Mouse (Mus musculus) midbrain, embryonic 10.5 days (tissue): ENCODE data around the gene Kiss1r. TPM values are rescaled to one million over a fixed set of nuclear protein-coding genes. Genes with fewer than 3 reads are reported as not detected.
"Not testable (repeated sequence)": the region's sequence is repeated elsewhere in the genome, so short reads cannot be mapped to it uniquely, and the experiment has no call there.

ENCODE experiments used
- DNase-seq: peaks from one replicate; pipeline ENCODE4 v3.0.0-alpha.2; 2017; ENCODE audit warnings: low spot score
- H3K27ac ChIP-seq: fragments of 300-500 bp; sonication (generic); replicated peaks from 2 replicates; pipeline ENCODE4 v1.5.1; 2016; ENCODE audit warnings: mild to moderate bottlenecking
- H3K27me3 ChIP-seq: fragments of 300-500 bp; sonication (generic); 2 replicates; pipeline ENCODE4 v1.6.1; 2016; ENCODE audit warnings: low read depth, mild to moderate bottlenecking; ENCODE audit not compliant: poor library complexity, severe bottlenecking
- H3K36me3 ChIP-seq: fragments of 300-500 bp; sonication (generic); 2 replicates; pipeline ENCODE4 v1.6.1; 2016; ENCODE audit warnings: mild to moderate bottlenecking, moderate library complexity
- H3K4me1 ChIP-seq: fragments of 300-500 bp; sonication (generic); 2 replicates; pipeline ENCODE4 v1.6.1; 2016
- H3K4me3 ChIP-seq: fragments of 300-500 bp; sonication (generic); 2 replicates; pipeline ENCODE4 v1.5.1; 2016; ENCODE audit warnings: mild to moderate bottlenecking, moderate library complexity
- H3K9me3 ChIP-seq: fragments of 300-500 bp; sonication (generic); replicated peaks from 2 replicates; pipeline ENCODE4 v1.6.1; 2016; ENCODE audit warnings: mild to moderate bottlenecking
- WGBS: fragments of 180-500 bp; shearing (Covaris S2); methylation state at CpG from one replicate; pipeline ENCODE4 v1.1.7; 2016; 5-methylcytosine and 5-hydroxymethylcytosine counted together
- polyA plus RNA-seq: library from polyadenylated mRNA; unstranded; fragments of >200 nt; fragmentation: Nextera tagmentation; extraction: Ambion mirVana; gene quantifications from 2 replicates; pipeline ENCODE4 v1.2.1, GENCODE M21; 2016

The Kiss1r gene
- polyA plus RNA-seq, 1 experiment from 2014 or later = 1.0 TPM

DNA sequence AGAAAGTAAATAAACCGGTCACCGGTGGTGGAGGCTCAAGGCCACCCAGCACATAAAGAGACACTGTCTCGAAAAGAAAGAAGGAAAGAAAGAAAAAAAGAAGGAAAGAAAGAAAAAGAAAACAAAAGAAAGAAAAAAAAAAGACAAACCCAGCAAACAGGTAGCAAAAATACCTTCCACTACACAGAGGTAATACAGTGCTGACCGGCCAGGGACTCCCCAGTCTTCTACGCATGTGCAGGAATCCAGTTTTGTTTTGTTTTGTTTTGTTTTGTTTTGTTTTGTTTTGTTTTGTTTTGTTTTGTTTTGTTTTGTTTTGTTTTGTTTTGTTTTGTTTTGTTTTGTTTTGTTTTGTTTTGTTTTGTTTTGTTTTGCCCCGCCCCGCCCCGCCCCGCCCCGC, 42.6 kb downstream of the Kiss1r start:
- Histone ChIP-seq H3K36me3 (peaks cover 33% of the 10 kb centered on the region), H3K4me1 (peaks cover 46% of the 10 kb centered on the region), H3K27ac (0 out of 2 replicates have a peak overlapping the region, but pooled peaks have one; percentile 89), H3K4me3 (peak overlapping the region; percentile 80), H3K27me3 (peaks cover 15% of the 10 kb centered on the region; the same call in 1 of the 2 replicates)
- WGBS = 35% methylated on average over 10 of the region's 10 CpGs
- DNase-seq, H3K9me3 ChIP-seq: not testable (repeated sequence)

DNA sequence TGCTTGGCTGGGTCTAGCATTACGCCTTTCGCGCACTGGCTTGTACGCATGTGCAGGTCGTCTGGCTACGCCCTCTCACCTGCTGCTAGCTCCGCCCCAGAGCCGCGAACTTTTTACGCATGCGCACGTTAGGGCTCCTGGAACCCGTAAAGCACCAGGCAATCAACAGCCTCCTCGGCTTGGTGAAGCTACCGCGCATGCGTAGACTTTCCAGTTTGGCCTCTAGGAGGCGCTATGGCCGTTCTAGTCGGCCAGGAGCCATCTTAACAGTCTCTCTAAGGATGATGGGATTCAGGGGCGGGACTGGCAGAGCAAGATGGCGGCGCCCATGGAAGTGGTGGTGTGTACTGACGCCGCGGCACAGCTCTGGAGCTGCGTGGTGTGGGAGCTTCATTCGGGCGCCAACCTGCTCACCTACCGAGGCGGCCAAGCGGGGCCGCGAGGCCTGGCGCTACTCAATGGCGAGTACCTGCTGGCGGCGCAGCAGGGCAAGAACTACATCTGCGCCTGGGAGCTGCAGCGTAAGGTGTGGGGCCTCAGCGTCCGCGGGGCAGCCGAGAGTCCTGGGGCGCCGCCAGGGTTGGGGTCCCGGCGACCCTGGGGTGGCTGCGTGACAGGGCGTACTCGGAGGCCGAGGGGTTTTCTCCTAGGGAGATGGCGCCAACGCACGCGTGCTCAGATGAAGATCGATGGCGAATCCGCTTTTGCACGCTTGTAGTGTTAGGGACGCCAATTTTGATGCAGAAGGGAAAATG, 43.3 kb downstream of the Kiss1r start, which contains the start of gene Wdr18:
TSS of gene Wdr18 (plus strand) at position 306 of the 755 bp plus-strand sequence.
- Histone ChIP-seq H3K36me3 (peaks cover 39% of the 10 kb centered on the region), H3K4me1 (peaks cover 45% of the 10 kb centered on the region), H3K27me3 (peaks cover 14% of the 10 kb centered on the region; the same call in 1 of the 2 replicates), H3K9me3 (no peaks in the 10 kb centered on the region), H3K27ac (peak within 1 kb of the TSS; percentile 89), H3K4me3 (peak within 1 kb of the TSS; percentile 80)
- DNase-seq = peak; percentile 100
- WGBS = under 1% methylated on average over 61 of the region's 61 CpGs

DNA sequence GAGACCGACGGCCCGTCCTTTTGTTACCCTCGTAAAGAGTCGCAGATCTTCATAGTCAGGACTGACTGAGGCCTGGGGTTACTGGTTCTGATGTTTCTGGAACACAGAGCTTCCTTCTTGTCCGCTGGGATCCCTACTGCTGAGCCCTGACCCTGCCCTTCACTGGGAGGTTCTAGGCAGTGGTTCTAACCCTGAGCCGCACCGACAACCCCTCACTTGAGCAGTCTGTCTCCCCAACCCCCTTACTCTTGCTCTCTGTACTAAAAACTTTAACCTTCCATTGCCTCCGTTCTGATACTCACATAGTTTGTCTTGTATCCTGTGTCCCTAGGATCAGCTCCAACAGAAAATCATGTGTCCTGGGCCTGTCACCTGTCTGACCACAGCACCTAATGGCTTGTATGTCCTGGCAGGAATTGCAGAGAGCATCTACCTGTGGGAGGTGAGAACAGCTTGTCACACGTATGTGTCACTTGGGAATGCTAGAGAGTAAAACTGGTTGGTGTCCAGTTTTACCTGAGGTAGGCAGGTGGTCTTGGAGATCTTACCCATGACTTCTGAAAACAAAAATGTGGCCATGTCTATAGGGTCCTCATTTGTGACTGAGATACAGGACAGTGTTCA, 44.0 kb downstream of the Kiss1r start:
- H3K27me3 ChIP-seq = peaks cover 6% of the 10 kb centered on the region; the same call in 1 of the 2 replicates
- WGBS = 22% methylated on average over 10 of the region's 10 CpGs
- peak overlapping the region; percentile 80 for H3K4me3 ChIP-seq
- peaks cover 47% of the 10 kb centered on the region for H3K36me3 ChIP-seq
- peak overlapping the region; percentile 89 for H3K27ac ChIP-seq
- no peak for DNase-seq
- no peaks in the 10 kb centered on the region for H3K9me3 ChIP-seq
- peaks cover 38% of the 10 kb centered on the region for H3K4me1 ChIP-seq

DNA sequence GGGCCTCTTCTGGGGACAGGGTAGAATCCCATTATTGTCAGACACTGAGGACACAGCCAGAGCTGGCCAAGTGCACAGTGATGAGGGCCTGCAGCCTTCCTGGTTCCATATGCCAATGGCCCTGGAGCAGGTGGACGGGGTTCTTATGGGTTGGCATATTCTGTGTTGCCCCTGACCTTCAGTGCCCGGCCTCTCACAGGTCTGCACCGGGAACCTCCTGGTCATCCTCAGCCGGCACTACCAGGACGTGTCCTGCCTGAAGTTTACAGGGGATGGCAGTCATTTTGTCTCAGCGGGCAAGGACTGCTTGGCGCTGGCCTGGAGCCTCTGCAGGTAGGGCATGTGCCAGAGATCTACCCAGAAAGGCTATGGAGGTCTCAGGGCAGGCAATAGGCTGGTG, 48.0 kb downstream of the Kiss1r start:
- DNase-seq = no peak
- no peaks in the 10 kb centered on the region for H3K9me3 ChIP-seq
- H3K4me1 ChIP-seq = peaks cover 18% of the 10 kb centered on the region
- peaks cover 78% of the 10 kb centered on the region for H3K36me3 ChIP-seq
- no peak overlapping the region for H3K4me3 ChIP-seq
- no peak overlapping the region for H3K27ac ChIP-seq
- peaks cover 19% of the 10 kb centered on the region for H3K27me3 ChIP-seq
- WGBS = 94% methylated on average over 7 of the region's 7 CpGs

DNA sequence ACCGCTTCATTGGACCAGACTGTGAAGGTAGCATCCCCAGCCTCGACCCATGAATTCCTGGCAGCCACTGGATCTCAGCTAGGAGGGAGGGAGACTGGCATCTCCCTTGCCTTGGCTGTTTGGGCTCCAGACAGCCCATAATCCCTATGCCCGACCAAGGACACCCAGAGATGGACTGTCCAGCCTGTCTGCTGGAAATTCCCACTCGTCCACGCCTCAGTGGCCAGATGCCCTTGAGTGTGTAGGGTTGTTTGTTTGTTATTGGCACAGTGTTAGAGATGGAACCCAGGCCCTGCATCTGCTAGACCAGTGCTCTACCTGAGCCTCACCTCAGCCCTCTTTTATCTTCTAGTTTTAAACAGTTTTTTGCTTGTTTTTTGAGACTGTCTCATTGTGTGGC, 48.6 kb downstream of the Kiss1r start:
- WGBS = 90% methylated on average over 5 of the region's 5 CpGs
- Histone ChIP-seq H3K9me3 (no peaks in the 10 kb centered on the region), H3K4me3 (no peak overlapping the region), H3K4me1 (peaks cover 14% of the 10 kb centered on the region), H3K27me3 (peaks cover 25% of the 10 kb centered on the region), H3K36me3 (peaks cover 78% of the 10 kb centered on the region), H3K27ac (no peak overlapping the region)
- no peak for DNase-seq

DNA sequence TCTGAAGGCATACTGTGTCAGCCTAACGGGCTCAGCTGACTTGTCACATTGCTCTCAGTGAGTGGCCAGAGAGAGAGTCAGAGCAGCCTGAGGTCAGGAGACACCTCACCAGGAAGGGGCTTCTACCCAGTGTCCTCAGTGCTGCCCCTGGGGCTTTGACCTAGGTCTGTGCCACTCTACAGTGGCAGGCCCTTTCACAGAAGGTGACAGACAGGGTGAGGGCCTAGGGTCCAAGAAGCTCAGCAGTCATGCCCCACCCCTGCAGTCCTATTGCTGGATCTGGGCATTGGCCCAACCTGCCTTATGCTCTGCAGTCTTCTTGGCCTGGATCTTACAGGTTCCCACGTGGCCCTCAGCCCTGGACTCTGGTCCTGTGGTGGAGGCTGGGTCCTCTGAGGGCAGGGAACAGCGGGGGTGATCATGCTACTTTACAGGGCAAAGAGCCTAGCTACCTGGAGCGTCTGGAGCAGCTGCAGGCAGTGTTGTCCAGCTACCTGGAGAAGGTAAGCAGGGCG, 50.2 kb downstream of the Kiss1r start:
- no peak overlapping the region for H3K4me3 ChIP-seq
- peaks cover 42% of the 10 kb centered on the region for H3K27me3 ChIP-seq
- H3K4me1 ChIP-seq = peaks cover 13% of the 10 kb centered on the region
- no peaks in the 10 kb centered on the region for H3K9me3 ChIP-seq
- WGBS = 91% methylated on average over 5 of the region's 5 CpGs
- no peak for DNase-seq
- peaks cover 69% of the 10 kb centered on the region for H3K36me3 ChIP-seq
- no peak overlapping the region for H3K27ac ChIP-seq

DNA sequence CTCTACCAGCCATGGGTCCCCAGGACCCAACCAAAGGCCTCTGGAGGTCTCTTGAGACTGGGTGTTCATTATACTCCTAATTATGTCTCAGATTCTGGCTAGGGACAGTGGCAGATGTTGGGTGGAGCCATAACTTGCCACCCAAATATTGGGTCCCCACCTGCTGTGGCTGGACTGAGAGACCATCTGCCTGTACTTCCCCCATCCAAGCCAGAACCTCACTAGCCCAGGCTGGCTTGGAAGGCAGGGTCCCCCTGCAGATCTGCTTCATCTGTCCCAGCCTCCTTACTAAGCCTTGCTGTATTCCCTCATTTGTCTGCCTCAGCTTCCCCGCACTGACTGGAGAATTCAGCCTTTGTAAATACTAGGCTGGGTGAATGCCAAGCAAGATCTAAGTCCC, 51.4 kb downstream of the Kiss1r start:
- WGBS = 82% methylated on average over 1 of the region's 1 CpGs
- no peak for DNase-seq
- Histone ChIP-seq H3K9me3 (no peaks in the 10 kb centered on the region), H3K27ac (no peak overlapping the region), H3K4me1 (peaks cover 13% of the 10 kb centered on the region), H3K27me3 (peaks cover 54% of the 10 kb centered on the region), H3K36me3 (peaks cover 57% of the 10 kb centered on the region), H3K4me3 (no peak overlapping the region)

DNA sequence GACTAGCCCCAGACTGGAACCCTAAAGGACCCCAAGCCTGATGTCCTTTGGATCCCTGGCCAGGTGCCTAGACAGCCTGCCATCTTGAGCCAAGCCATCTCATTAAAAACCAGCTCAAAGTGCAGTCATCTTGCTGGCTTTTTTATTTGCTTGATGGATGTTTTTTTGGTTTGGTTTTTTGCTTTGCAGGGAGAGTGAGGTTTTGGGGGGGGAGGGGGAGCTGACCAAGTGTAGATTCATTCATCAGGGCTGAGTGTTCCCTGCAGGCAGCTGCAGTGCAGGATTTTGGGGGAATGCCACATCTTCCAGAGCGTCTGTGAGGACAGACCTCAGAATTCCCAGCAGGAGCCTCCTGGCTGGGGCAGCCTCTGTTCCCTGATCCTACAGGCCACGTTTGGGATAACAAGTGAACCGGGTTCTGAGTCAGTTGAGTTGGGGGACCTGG, 52.4 kb downstream of the Kiss1r start:
- H3K27me3 ChIP-seq = peaks cover 63% of the 10 kb centered on the region
- no peaks in the 10 kb centered on the region for H3K9me3 ChIP-seq
- 19% methylated on average over 3 of the region's 3 CpGs for WGBS
- no peak overlapping the region for H3K27ac ChIP-seq
- DNase-seq = no peak
- no peak overlapping the region for H3K4me3 ChIP-seq
- H3K4me1 ChIP-seq = peaks cover 13% of the 10 kb centered on the region
- peaks cover 53% of the 10 kb centered on the region for H3K36me3 ChIP-seq

DNA sequence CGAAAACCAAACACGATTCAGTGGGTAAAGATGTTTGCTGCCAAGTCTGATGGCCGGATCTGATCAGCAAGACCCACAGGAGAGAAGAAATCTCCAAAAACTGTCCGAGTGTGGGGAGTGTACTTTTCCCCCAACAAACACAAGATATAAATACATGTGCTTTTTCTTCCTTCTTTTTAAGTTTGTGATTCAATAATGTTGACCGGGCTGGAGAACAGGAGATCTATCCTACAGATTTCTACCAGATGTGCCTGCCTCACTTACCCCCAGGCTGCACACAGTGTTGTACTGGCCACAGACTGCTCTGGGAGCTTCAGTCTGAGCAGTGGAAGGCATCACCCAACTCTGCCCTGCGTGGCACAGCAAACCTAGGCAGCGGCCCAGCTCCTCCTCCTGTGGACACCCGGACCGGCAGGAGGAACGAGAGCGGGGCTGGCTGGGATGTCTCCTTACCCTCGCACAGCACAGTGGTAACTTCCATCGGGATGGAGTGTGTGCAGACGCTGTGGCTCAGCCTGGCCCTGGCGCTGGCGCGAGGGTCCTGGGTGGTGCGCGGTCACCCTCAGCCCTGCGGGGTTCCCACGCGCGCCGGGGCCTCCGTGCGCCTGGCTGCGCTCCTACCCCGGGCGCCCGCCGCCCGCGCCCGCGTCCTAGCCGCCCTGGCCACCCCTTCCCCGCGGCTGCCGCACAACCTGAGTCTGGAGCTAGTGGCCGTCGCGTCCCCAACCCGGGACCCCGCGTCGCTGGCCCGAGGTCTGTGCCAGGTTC, 53.8 kb downstream of the Kiss1r start, which contains the start of gene Grin3b:
TSS of gene Grin3b (plus strand) at position 301 of the 768 bp plus-strand sequence.
- no peak for DNase-seq
- Histone ChIP-seq H3K4me3 (peak within 1 kb of the TSS; percentile 53), H3K36me3 (peaks cover 51% of the 10 kb centered on the region), H3K27me3 (peaks cover 67% of the 10 kb centered on the region), H3K27ac (peak within 1 kb of the TSS; percentile 52; the same call in 1 of the 2 replicates), H3K4me1 (peaks cover 13% of the 10 kb centered on the region), H3K9me3 (no peaks in the 10 kb centered on the region)
- 9% methylated on average over 47 of the region's 47 CpGs for WGBS

DNA sequence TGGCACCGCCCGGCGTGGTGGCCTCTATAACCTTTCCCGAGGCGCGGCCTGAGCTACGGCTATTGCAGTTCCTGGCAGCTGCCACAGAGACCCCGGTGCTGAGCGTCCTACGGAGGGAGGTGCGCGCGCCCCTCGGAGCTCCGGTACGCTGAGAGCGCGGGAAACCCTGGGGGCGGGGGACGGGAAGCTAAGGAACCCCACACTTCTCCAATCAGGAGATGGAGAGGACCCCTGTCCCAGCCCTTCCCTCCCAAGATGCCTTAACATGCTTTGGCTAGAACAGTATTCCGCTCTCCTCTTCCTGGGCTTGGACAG, 54.4 kb downstream of the Kiss1r start:
- Histone ChIP-seq H3K4me3 (peak overlapping the region; percentile 53), H3K36me3 (peaks cover 51% of the 10 kb centered on the region), H3K9me3 (no peaks in the 10 kb centered on the region), H3K27me3 (peaks cover 69% of the 10 kb centered on the region), H3K27ac (peak overlapping the region; percentile 52; the same call in 1 of the 2 replicates), H3K4me1 (peaks cover 13% of the 10 kb centered on the region)
- DNase-seq = peak; percentile 42
- WGBS = 4% methylated on average over 21 of the region's 21 CpGs
